Mouse (Mus musculus) embryonic fibroblast, embryonic 13.5 days (primary cell): ENCODE measurements around the gene Rbms1. TPM values are rescaled to one million over a fixed set of nuclear protein-coding genes. Genes with fewer than 3 reads are reported as not detected.

Experiments
- H3K27ac ChIP-seq: 2 replicates; pipeline ENCODE4 v1.5.1; 2012; ENCODE audit warnings: low read length, control low read depth, inconsistent platforms; ENCODE audit not compliant: insufficient read depth
- H3K4me1 ChIP-seq: 2 replicates; pipeline ENCODE4 v1.6.1; 2011; ENCODE audit warnings: low read length; ENCODE audit not compliant: control insufficient read depth, insufficient read depth
- H3K4me3 ChIP-seq: 2 replicates; pipeline ENCODE4 v1.5.1; 2011; ENCODE audit warnings: mild to moderate bottlenecking, control low read depth, low read length; ENCODE audit not compliant: insufficient read depth
- CTCF ChIP-seq: IDR thresholded peaks from 2 replicates; pipeline ENCODE4 v1.5.1; 2011; ENCODE audit warnings: mild to moderate bottlenecking, control low read depth, low read length, moderate library complexity, borderline replicate concordance; ENCODE audit not compliant: insufficient read depth
- POLR2A ChIP-seq: IDR thresholded peaks from 2 replicates; pipeline ENCODE4 v1.6.1; 2011; ENCODE audit warnings: low read depth, mild to moderate bottlenecking, control low read depth, low read length, moderate library complexity
- polyA plus RNA-seq: library from polyadenylated mRNA; stranded (reverse); fragments of >200 nt; gene quantifications from 2 replicates; pipeline ENCODE4 v1.2.4, GENCODE M21; 2011; ENCODE audit warnings: low read depth; ENCODE audit not compliant: missing spikeins, insufficient read length

The Rbms1 gene
- polyA plus RNA-seq, 1 experiment, result 222 TPM

DNA sequence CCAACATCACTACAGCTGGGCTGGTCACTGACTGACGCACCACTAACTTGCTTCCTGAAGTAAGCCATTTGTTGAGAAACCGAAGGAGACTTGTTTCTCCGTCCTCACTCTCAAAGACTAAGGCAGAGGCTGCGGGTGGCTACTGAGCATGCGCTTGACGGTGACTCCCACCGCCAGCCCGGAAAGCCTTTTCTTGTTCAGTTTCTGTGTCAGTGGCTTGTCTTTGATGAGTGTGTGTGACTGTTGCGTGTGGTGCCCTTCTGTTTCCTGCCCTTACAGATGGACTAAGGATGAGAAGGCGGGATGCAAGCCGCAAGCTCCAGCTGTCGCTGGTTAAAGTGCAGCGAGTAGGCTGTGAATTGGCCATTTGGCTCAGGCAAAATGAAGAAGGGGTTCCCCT is 245.6 kb downstream of the Rbms1 start:
- no peak overlapping the region for H3K4me3 ChIP-seq
- TF ChIP-seq POLR2A (no peak), CTCF (no peak)
- H3K4me1 ChIP-seq, result peaks cover 4% of the 10 kb centered on the region; the same call in 1 of the 2 replicates
- H3K27ac ChIP-seq, result no peak overlapping the region

DNA sequence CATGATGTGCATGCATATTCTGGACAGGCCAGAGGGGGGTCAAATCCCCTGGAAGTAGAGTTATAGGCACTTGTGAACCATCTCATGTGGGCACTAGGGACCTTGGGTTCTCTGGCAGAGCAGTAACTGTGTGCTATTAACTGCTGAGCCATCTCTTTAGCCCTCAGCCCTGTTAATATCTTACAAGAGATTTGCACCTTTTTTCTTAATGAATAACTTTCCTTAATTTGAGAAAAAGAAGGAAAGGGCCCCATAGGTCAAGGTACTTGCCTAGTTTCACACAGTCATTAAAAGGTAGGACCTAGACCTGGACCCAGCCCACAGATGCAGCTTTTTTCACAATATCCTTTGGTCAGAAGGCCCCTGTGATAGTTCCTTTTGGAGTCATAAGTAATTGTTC is 246.4 kb downstream of the Rbms1 start:
- TF ChIP-seq CTCF (no peak), POLR2A (no peak)
- Histone ChIP-seq H3K4me1 (peaks cover 4% of the 10 kb centered on the region; the same call in 1 of the 2 replicates), H3K27ac (no peak overlapping the region), H3K4me3 (no peak overlapping the region)

DNA sequence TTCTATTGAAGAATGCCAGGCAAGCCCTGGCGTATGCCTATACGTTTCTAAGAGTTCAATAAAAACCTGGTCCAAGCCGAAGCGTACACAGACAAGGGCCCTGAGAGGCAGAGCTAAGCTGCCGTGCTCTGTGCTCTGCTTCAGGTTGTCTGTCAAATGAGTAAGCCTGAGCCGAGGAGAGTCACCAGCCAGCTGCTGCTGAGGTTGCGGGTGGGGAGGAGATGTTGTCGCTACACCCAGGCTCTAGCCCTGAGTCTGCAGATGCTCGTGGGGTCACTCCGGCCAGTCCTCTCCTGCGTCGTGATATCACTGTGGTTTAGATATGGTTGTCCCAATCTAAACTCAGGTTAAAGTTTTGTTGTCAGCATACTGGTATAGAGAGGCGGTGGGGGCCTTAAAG is 247.2 kb downstream of the Rbms1 start:
- Histone ChIP-seq H3K27ac (no peak overlapping the region), H3K4me3 (no peak overlapping the region), H3K4me1 (peaks cover 4% of the 10 kb centered on the region; the same call in 1 of the 2 replicates)
- TF ChIP-seq CTCF (no peak), POLR2A (no peak)

DNA sequence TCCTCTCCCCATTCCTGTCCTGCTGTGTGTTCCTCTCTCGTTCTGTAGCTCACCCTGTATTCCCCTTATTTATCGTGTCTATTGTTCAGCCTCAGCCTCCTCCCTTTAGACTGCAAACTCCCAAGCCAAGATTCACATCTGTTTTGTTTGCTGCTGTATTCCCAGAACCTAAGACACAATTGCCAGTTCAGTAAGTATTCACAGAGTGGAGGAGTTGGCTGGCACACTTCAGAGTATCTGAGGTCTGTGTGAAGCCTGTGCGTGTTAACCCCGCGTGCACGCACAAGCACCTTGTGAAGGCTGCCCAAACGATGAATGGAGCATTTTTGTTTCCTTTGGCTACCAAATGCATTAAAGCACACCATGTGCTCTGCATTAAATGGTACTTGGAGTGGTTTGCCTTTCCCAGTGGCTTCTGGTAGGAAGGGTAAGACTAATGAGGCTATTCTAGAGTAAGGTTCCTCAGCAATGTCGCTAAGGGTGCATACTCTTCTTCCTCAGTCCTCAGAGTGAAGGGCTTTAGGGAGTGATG is 248.0 kb downstream of the Rbms1 start:
- no peak overlapping the region for H3K27ac ChIP-seq
- TF ChIP-seq POLR2A (no peak), CTCF (no peak)

DNA sequence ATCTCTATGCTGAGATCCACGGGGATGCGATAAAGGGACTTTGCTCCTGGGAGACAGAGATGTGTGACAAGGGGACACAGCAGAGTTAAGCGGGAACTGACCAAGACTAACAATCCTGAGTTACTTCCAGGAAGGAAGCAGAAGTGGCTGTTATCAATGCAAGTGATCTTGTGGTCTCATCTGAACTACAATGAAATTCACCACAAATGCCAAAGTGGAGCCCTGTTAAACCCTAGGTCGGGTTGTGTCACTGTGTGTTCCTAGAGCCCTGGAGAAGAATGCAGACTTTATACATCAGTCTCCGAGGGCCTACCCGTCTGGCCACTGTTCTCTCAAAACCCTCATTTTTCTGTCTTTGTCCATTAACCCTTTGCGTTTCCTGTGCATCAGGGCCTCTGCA is 248.5 kb downstream of the Rbms1 start:
- Histone ChIP-seq H3K4me3 (no peak overlapping the region), H3K27ac (no peak overlapping the region), H3K4me1 (peaks cover 4% of the 10 kb centered on the region; the same call in 1 of the 2 replicates)
- no peak for TF ChIP-seq CTCF

More for the DNA sequence above, 248.0 kb downstream of the Rbms1 start:
- Histone ChIP-seq H3K4me3 (no peak overlapping the region), H3K4me1 (peaks cover 4% of the 10 kb centered on the region; the same call in 1 of the 2 replicates)

DNA sequence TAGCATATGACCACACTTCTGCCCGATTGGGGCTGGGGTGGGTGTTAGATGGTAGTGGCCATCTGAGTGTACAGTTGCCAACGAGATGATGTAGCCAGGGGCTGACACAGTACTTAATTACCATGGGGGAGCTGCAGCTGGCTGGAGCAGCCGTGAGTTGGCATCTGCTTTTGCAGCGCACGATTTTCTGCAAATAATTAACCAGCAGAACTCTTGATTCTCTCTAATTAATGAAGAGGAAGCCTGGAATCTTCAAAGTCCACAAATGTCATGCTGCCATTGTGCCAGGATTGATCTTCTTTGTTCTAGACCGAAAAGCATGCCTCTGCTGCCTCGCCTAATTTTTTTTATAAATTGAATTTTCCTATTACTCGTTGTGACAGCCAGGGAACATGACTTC is 249.1 kb downstream of the Rbms1 start:
- Histone ChIP-seq H3K4me3 (no peak overlapping the region), H3K4me1 (peaks cover 4% of the 10 kb centered on the region; the same call in 1 of the 2 replicates), H3K27ac (no peak overlapping the region)
- TF ChIP-seq POLR2A (no peak), CTCF (no peak)

DNA sequence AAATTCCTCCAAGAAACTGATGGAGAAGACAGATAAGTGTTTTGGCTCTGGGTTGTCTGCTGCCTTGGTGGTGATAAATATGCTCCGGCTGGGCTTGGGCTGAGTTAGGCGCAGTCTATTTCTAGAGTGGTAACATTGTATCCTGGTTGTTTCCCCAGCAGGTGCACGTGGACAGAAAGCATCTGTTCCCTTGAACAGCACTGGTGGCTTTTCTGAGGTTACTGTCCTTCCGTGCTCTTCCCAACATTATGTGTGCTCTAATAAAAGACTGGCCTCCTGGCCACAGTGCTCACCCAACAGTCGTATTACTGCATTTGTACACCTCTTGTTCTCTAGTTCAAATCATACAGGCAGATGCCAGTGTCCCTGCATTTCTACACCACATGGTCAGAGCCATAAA is 250.1 kb downstream of the Rbms1 start:
- TF ChIP-seq POLR2A (no peak), CTCF (no peak)
- Histone ChIP-seq H3K4me3 (no peak overlapping the region), H3K27ac (no peak overlapping the region), H3K4me1 (peaks cover 4% of the 10 kb centered on the region; the same call in 1 of the 2 replicates)

DNA sequence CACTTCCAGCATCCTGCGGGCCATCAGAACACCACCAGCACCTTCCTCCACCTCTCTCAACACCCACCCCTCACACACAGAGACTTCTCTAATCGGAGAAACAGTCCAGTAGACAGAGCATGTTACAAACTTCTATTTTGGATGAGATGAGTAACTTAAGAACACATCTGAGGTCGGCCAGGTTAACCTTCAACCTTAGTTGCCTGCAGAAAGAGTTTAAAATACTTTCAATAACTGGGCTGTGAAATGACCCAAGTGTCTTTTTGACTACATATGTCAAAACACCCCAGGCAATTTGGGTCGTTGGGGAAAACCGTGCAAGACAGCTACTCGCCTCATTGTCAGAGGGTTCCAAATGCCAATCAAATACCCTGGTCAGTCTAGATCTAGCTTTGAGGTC is 250.5 kb downstream of the Rbms1 start:
- Histone ChIP-seq H3K4me3 (no peak overlapping the region), H3K4me1 (peaks cover 4% of the 10 kb centered on the region; the same call in 1 of the 2 replicates), H3K27ac (no peak overlapping the region)
- TF ChIP-seq POLR2A (no peak), CTCF (no peak)

DNA sequence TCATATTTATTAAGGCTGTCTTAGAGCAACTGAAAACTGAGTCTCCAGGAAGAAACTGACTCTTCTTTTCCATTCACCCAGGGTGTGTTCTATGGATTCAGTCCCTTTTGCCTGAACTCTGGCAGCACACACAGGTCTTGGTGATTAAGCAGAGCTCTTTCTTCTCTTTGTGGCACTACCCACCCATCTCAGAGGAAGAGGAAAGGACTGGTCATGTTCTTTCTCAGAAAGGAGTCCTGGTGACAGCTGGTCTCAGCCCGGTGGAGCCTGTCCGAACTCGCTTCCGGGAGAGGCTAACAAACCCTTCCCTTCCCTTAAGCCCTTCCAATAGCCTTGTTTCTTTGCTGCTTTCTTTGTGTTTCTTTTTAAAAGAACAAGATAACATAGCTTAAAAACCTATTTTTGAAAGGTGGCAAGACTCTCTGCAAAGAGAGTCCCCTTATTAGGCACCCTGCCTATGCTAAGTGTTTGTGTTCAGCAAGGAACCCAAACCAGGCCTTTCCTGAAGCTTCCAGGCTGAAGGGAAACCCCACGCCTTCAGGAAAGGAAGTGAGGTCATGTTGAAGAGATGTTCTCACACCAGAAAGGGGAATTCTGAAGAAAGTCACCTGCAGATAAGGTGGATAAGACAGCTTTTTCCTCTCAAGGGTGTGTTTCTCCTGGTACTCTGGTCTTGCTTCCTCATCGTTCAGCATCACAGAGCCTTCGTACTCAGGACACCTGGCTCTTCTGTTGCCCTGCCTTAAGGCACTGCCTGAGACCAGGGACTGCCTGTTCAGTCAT is 251.7 kb downstream of the Rbms1 start:
- no peak for TF ChIP-seq POLR2A
- no peak for TF ChIP-seq CTCF
- Histone ChIP-seq H3K4me1 (peaks cover 4% of the 10 kb centered on the region; the same call in 1 of the 2 replicates), H3K4me3 (no peak overlapping the region), H3K27ac (no peak overlapping the region)

DNA sequence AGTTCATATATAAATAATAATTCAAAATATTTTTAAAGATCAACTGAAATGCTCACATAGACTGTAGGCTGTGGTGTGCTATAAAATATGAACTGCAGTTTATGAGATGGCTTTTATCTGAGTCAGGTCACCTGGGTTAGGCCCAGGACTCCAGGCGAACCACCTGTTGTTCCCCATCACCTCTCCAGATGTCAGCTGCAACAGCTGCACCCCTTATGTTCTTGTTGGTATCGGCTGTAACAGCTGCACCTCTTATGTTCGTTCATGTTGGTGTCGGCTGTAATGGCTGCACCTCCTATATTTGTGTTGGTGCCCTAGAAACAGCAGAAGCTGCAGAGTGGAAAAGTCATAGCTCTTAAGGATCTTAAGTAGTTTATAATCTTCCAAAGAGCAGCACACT is 252.7 kb downstream of the Rbms1 start:
- Histone ChIP-seq H3K4me1 (peaks cover 3% of the 10 kb centered on the region; the same call in 1 of the 2 replicates), H3K4me3 (no peak overlapping the region), H3K27ac (no peak overlapping the region)
- no peak for TF ChIP-seq POLR2A
- no peak for TF ChIP-seq CTCF
